In the genomic region with DNA sequence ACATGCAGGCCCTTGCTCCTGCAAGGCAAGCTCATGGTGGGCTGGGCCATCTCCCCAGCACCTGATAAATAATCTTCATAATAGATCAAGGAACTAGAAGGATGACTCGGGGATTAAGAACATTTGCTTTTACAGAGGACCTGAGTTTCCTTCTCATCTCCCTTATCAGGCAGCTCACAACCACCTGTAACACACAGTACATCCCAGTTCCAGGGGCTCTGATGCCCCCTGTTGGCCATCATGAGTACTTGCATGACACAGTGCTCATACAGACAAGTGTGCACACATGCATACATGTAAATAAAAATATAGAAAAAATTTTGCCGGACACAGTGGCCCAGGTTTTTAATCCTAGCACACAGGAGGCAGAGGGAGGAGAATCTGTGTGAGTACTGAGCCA, we compare ENCODE assay signal across 12 mouse cellular contexts. TPM values are rescaled to one million over a fixed set of nuclear protein-coding genes. Genes with fewer than 3 reads are reported as not detected.
DNase-seq lines count a peak whose midpoint lies in the region; ATAC-seq and TF ChIP-seq lines count a peak whose summit lies in the region.
"Had no signal": no experiment of that assay in that cellular context is flagged by ENCODE, and none has a peak within 500 bp of the region (broad histone marks: within the 10 kb centered on the region; RNA-seq: fewer than 3 reads in every experiment).

No protein-coding gene starts in this region.

- no peaks in the 10 kb centered on the region for H3K79me2 ChIP-seq in C2C12 (ENCODE audit: control insufficient read depth, insufficient read depth)

- no peak overlapping the region for H3K4me2 ChIP-seq in heart, postnatal 0 days (ENCODE audit: low read depth, low read length)
- no peak overlapping the region for H3K4me2 ChIP-seq in liver, embryonic 14.5 days (ENCODE audit: low read depth)
- no peak overlapping the region for H3K4me2 ChIP-seq in heart, embryonic 12.5 days
- H3K4me2 ChIP-seq: hindbrain, embryonic 15.5 days; midbrain, embryonic 12.5 days had no signal

- CTCF ChIA-PET in Patski (lab: Charles Lee) = interaction anchor here (0.7 to 3.2 kb wide), 9 partner anchors 8 to 117 kb away, joined by 3 to 24 read pairs (median 3); no protein-coding TSS in a partner anchor

- H3K27ac ChIP-seq in heart, postnatal 0 days (ENCODE audit: low read depth) = no peak overlapping the region
- no peak overlapping the region for H3K27ac ChIP-seq in liver, embryonic 14.5 days
- no peak overlapping the region for H3K27ac ChIP-seq in heart, embryonic 12.5 days (ENCODE audit: poor library complexity, severe bottlenecking)
- H3K27ac ChIP-seq: hindbrain, embryonic 15.5 days; midbrain, embryonic 12.5 days had no signal

- peak; percentile 35; the same call in 1 of the 2 replicates for TF ChIP-seq CTCF in heart, postnatal 0 days (IDR thresholded peaks at IDR 0.05; ENCODE audit: low read depth)
- peak; percentile 4 for TF ChIP-seq CTCF in C2C12 (IDR thresholded peaks at IDR 0.05; ENCODE audit: control insufficient read depth, insufficient read depth, insufficient read length)
- TF ChIP-seq CTCF in Patski (IDR thresholded peaks at IDR 0.05) = peak; percentile 87
- TF ChIP-seq CTCF in liver, embryonic 14.5 days (IDR thresholded peaks at IDR 0.05; ENCODE audit: low read depth) = peak; percentile 83

- H3K9me3 ChIP-seq in heart, postnatal 0 days (replicated peaks; ENCODE audit: control insufficient read depth, low read length) = no peaks in the 10 kb centered on the region
- no peaks in the 10 kb centered on the region for H3K9me3 ChIP-seq in liver, embryonic 14.5 days (ENCODE audit: control insufficient read depth, low read length)
- 0 out of 2 replicates have a peak, but pooled peaks cover 7% of the 10 kb centered on the region for H3K9me3 ChIP-seq in heart, embryonic 12.5 days (replicated peaks)
- H3K9me3 ChIP-seq: hindbrain, embryonic 15.5 days had no signal

- no peak for TF ChIP-seq EP300 in heart, postnatal 0 days (IDR thresholded peaks at IDR 0.05; ENCODE audit: low read depth)
- TF ChIP-seq EP300 in liver, embryonic 14.5 days (IDR thresholded peaks at IDR 0.05; ENCODE audit: low read depth) = no peak

- no peak for ATAC-seq in heart, postnatal 0 days (ENCODE audit: insufficient read depth, low read depth)
- ATAC-seq in Patski = no peak
- peak; percentile 67; the same call in 1 of the 2 replicates for ATAC-seq in liver, embryonic 14.5 days (ENCODE audit: insufficient read depth)
- no peak for ATAC-seq in inflammation-experienced regulatory T-cells, adult 6 months
- no peak for ATAC-seq in heart, embryonic 12.5 days (ENCODE audit: insufficient number of reproducible peaks, low FRiP score)
- ATAC-seq: activated CD4-positive, CD25-positive, alpha-beta regulatory T cell, adult 4 months had no signal

- no peaks in the 10 kb centered on the region for H3K36me3 ChIP-seq in heart, postnatal 0 days (replicated peaks; ENCODE audit: control insufficient read depth, insufficient read depth, low read length)
- no peaks in the 10 kb centered on the region for H3K36me3 ChIP-seq in C2C12 (ENCODE audit: control insufficient read depth, insufficient read depth)
- H3K36me3 ChIP-seq in liver, embryonic 14.5 days (replicated peaks; ENCODE audit: control insufficient read depth, insufficient read depth, low read depth) = no peaks in the 10 kb centered on the region
- no peaks in the 10 kb centered on the region for H3K36me3 ChIP-seq in heart, embryonic 12.5 days
- H3K36me3 ChIP-seq: hindbrain, embryonic 15.5 days; midbrain, embryonic 12.5 days had no signal

- in situ Hi-C loops in Patski (cut with MboI; ENCODE audit: low pct_unique_long_range_greater_than_20kb) = no loop called here

- H3K9ac ChIP-seq in heart, postnatal 0 days (replicated peaks; ENCODE audit: low read depth, low read length) = no peak overlapping the region
- H3K9ac ChIP-seq in liver, embryonic 14.5 days (replicated peaks) = no peak overlapping the region
- H3K9ac ChIP-seq in heart, embryonic 12.5 days = no peak overlapping the region
- H3K9ac ChIP-seq: hindbrain, embryonic 15.5 days; midbrain, embryonic 12.5 days had no signal

- no peak for DNase-seq in heart, postnatal 0 days (ENCODE audit: low spot score)
- no peak for DNase-seq in heart, adult 18-20 months
- no peak for DNase-seq in Patski (ENCODE audit: low read depth, low spot score)
- peak in 1 of 3 experiments; percentile 34 for DNase-seq in liver, embryonic 14.5 days (ENCODE audit: low read depth in 3 of 3, low spot score in 3 of 3)
- no peak for DNase-seq in kidney, postnatal 25 days
- DNase-seq: right cerebral cortex, postnatal 14 days had no signal

- no peak overlapping the region for H3K4me3 ChIP-seq in heart, postnatal 0 days (ENCODE audit: low read depth, low read length)
- no peak overlapping the region for H3K4me3 ChIP-seq in C2C12 (ENCODE audit: insufficient read depth, poor library complexity, severe bottlenecking)
- no peak overlapping the region for H3K4me3 ChIP-seq in liver, embryonic 14.5 days (ENCODE audit: insufficient read depth in 1 of 2, low read depth in 2 of 2, low read length in 2 of 2)
- no peak overlapping the region for H3K4me3 ChIP-seq in heart, embryonic 12.5 days
- H3K4me3 ChIP-seq: hindbrain, embryonic 15.5 days; midbrain, embryonic 12.5 days had no signal

- POLR2A ChIA-PET in Patski (lab: Charles Lee) = interaction anchor here (1.0 kb wide), 1 partner anchor 12 kb away, joined by 3 read pairs; no protein-coding TSS in a partner anchor

- no peaks in the 10 kb centered on the region for H3K27me3 ChIP-seq in heart, postnatal 0 days (ENCODE audit: control insufficient read depth, insufficient read depth, low read length)
- H3K27me3 ChIP-seq in C2C12 (ENCODE audit: control insufficient read depth, insufficient read depth, insufficient read length) = no peaks in the 10 kb centered on the region
- no peaks in the 10 kb centered on the region for H3K27me3 ChIP-seq in Patski
- H3K27me3 ChIP-seq in liver, embryonic 14.5 days (ENCODE audit: control insufficient read depth, insufficient read depth, low read length) = no peaks in the 10 kb centered on the region
- H3K27me3 ChIP-seq in heart, embryonic 12.5 days (replicated peaks) = no peaks in the 10 kb centered on the region
- H3K27me3 ChIP-seq: hindbrain, embryonic 15.5 days; midbrain, embryonic 12.5 days had no signal

- WGBS in heart, postnatal 0 days = 81% methylated on average over 2 of the region's 2 CpGs
- WGBS in liver, embryonic 14.5 days (ENCODE audit: insufficient replicate concordance) = 47% methylated on average over 2 of the region's 2 CpGs
- WGBS in heart, embryonic 12.5 days = 76% methylated on average over 2 of the region's 2 CpGs

- H3ac ChIP-seq in C2C12 (ENCODE audit: control insufficient read depth, insufficient read length, low read depth) = no peak overlapping the region

- no peaks in the 10 kb centered on the region for H3K79me3 ChIP-seq in C2C12 (ENCODE audit: low read depth)

- no peaks in the 10 kb centered on the region for H3K4me1 ChIP-seq in heart, postnatal 0 days (ENCODE audit: control insufficient read depth, insufficient read depth)
- peaks cover 7 to 10% of the 10 kb centered on the region in 2 experiments; a peak in 3 of 4 replicates for H3K4me1 ChIP-seq in liver, embryonic 14.5 days (replicated peaks; ENCODE audit: control insufficient read depth in 2 of 2, insufficient read depth in 2 of 2, low read length in 1 of 2)
- no peaks in the 10 kb centered on the region for H3K4me1 ChIP-seq in heart, embryonic 12.5 days (replicated peaks)
- H3K4me1 ChIP-seq: hindbrain, embryonic 15.5 days; midbrain, embryonic 12.5 days had no signal

TF ChIP-seq in C2C12, 6 proteins besides CTCF, POLR2A, EP300 and RAD21:
- TF ChIP-seq USF1 (IDR thresholded peaks at IDR 0.05; ENCODE audit: low read depth) (no peak), MYOG (IDR thresholded peaks at IDR 0.05; ENCODE audit: control insufficient read depth, extremely low read depth, insufficient read length) (no peak), MAX (IDR thresholded peaks at IDR 0.05) (no peak), MYOD1 (IDR thresholded peaks at IDR 0.05; ENCODE audit: control insufficient read depth, insufficient read length, low read depth) (no peak), FOSL1 (IDR thresholded peaks at IDR 0.05; ENCODE audit: insufficient read depth, low read length, poor library complexity, severe bottlenecking) (no peak), CEBPB (IDR thresholded peaks at IDR 0.05; ENCODE audit: low read depth) (no peak)

RNA-seq across cellular contexts. Expression of a gene that starts 17.4 kb away (rescaled TPM):
- total RNA-seq in heart, postnatal 0 days (2014; rRNA removed; ENCODE audit: low replicate concordance) = 28.8 and 63.7 TPM in 2 replicates
- polyA plus RNA-seq in heart, postnatal 0 days (2015; fragmentation: Nextera tagmentation; extraction: Ambion mirVana) = 20.5 and 27.7 TPM in 2 replicates
- total RNA-seq in heart, adult 18-20 months (2021) = 10 to 100 TPM; 18.2 to 20.5 TPM
- polyA plus RNA-seq in C2C12 (2012; fragmentation: generic; extraction: Trizol) (48.6 TPM), Patski (2021) (169 TPM)
- polyA plus RNA-seq in liver, embryonic 14.5 days (2012; rRNA removed) = 7.5 and 7.9 TPM in 2 replicates
- polyA plus RNA-seq in liver, embryonic 14.5 days (2014; fragmentation: Nextera tagmentation; extraction: Ambion mirVana) = 8.4 and 9.7 TPM in 2 replicates
- 10 to 100 TPM in 1 of 3 experiments, 1 to 10 TPM in 2; 3.5 to 12.4 (median 5.7) TPM for polyA plus RNA-seq in inflammation-experienced regulatory T-cells, adult 6 months (2017; shearing (Covaris generic))
- 64.8 and 72.8 TPM in 2 replicates for polyA plus RNA-seq in heart, embryonic 12.5 days (2016; fragmentation: Nextera tagmentation; extraction: Ambion mirVana)

Comparison
In these comparisons a context has a peak if more than half of its experiments do, and no peak if none do; other contexts are left out.
1. CTCF ChIP-seq: peak in every context shown above with its lines; median percentile 87 in Patski; 83 in liver, embryonic 14.5 days; 35 in heart, postnatal 0 days; 4 in C2C12.